Mouse (Mus musculus): ENCODE data around the gene Cxcl5.

GRCm38 (mm10) chr5:90765821-90766606, 6.9 kb downstream of the Cxcl5 start:
- TF ChIP-seq CTCF (IDR thresholded peaks at IDR 0.05; ENCODE audit: borderline replicate concordance, extremely low read depth, insufficient read depth, insufficient read length) (no peak), POLR2A (IDR thresholded peaks at IDR 0.05; ENCODE audit: borderline replicate concordance, extremely low read depth, insufficient read depth, insufficient read length, poor library complexity, severe bottlenecking) (no peak)
